18 mouse cellular contexts compared by ENCODE assay signal in genomic region chr2:130129687-130130086, GRCm38 (mm10). TPM values are rescaled to one million over a fixed set of nuclear protein-coding genes. Genes with fewer than 3 reads are reported as not detected.
"Had no signal": no experiment of that assay in that cellular context is flagged by ENCODE, and none has a peak within 500 bp of the region (broad histone marks: within the 10 kb centered on the region; RNA-seq: fewer than 3 reads in every experiment).

No protein-coding gene starts in this region.

- H3K9me3 ChIP-seq: limb, embryonic 13.5 days; lung, embryonic 15.5 days; stomach, embryonic 15.5 days had no signal

- H3K27me3 ChIP-seq: limb, embryonic 13.5 days; lung, embryonic 15.5 days; stomach, embryonic 15.5 days had no signal

- H3K9ac ChIP-seq: limb, embryonic 13.5 days; lung, embryonic 15.5 days; stomach, embryonic 15.5 days had no signal

- ATAC-seq: midbrain, embryonic 16.5 days had no signal

- H3K4me2 ChIP-seq: limb, embryonic 13.5 days; liver, embryonic 11.5 days; lung, embryonic 15.5 days; stomach, embryonic 15.5 days had no signal

- H3K4me1 ChIP-seq: limb, embryonic 13.5 days; lung, embryonic 15.5 days; stomach, embryonic 15.5 days had no signal

- H3K36me3 ChIP-seq: limb, embryonic 13.5 days; lung, embryonic 15.5 days; midbrain, embryonic 10.5 days; stomach, embryonic 15.5 days had no signal

- H3K4me3 ChIP-seq: layer of hippocampus, adult 2 months; limb, embryonic 13.5 days; lung, embryonic 15.5 days; midbrain, embryonic 10.5 days; stomach, embryonic 15.5 days had no signal

- H3K27ac ChIP-seq: layer of hippocampus, adult 2 months; limb, embryonic 13.5 days; lung, embryonic 15.5 days; midbrain, embryonic 10.5 days; stomach, embryonic 15.5 days had no signal

- DNase-seq: kidney, adult 18-20 months; kidney, postnatal 10 days; kidney, postnatal 4 days; left cerebral cortex, postnatal 4 days; lung, postnatal 14 days; right cerebral cortex, postnatal 14 days; thymus, adult 2 months; thymus, postnatal 25 days had no signal

RNA-seq across cellular contexts. Expression of gene Tgm6, which starts 17.5 kb away (rescaled TPM):
- polyA plus RNA-seq: kidney, embryonic 14.5 days; limb, embryonic 13.5 days; liver, embryonic 11.5 days; liver, embryonic 16.5 days; lung, embryonic 15.5 days; midbrain, embryonic 10.5 days; spleen, adult 2 months; stomach, embryonic 15.5 days had no signal
